Mouse (Mus musculus) forebrain, embryonic 14.5 days (tissue): ENCODE measurements around the gene Tpk1. TPM values are rescaled to one million over a fixed set of nuclear protein-coding genes. Genes with fewer than 3 reads are reported as not detected.
A peak's percentile ranks its signal among the peaks of the same experiment; 100 is the strongest.

Source experiments
- ATAC-seq: fragments of 200-750 bp; cut with Nextera tagmentation; 2 replicates; pipeline ENCODE4 v1.8.0; 2017; ENCODE audit warnings: mild to moderate bottlenecking, moderate library complexity
- DNase-seq: peaks from one replicate; pipeline ENCODE4 v3.0.0-alpha.2; 2015; ENCODE audit warnings: low spot score
- H3K27ac ChIP-seq: fragments of 300-500 bp; sonication (generic); 2 replicates; pipeline ENCODE4 v1.5.1; 2014; ENCODE audit warnings: low read depth, mild to moderate bottlenecking, control low read depth, low read length, moderate library complexity
- H3K27me3 ChIP-seq: fragments of 300-500 bp; sonication (generic); replicated peaks from 2 replicates; pipeline ENCODE4 v1.6.1; 2014; ENCODE audit warnings: low read length, control low read depth, mixed read lengths; ENCODE audit not compliant: control insufficient read depth, insufficient read depth
- H3K36me3 ChIP-seq: fragments of 300-500 bp; sonication (generic); 2 replicates; pipeline ENCODE4 v1.6.1; 2014; ENCODE audit warnings: low read length, control low read depth; ENCODE audit not compliant: control insufficient read depth, insufficient read depth
- H3K4me1 ChIP-seq: fragments of 300-500 bp; sonication (generic); 2 replicates; pipeline ENCODE4 v1.6.1; 2014; ENCODE audit warnings: antibody characterized with exemption, low read length, control low read depth; ENCODE audit not compliant: control insufficient read depth, insufficient read depth
- H3K4me2 ChIP-seq: fragments of 300-500 bp; sonication (generic); 2 replicates; pipeline ENCODE4 v1.6.1; 2014; ENCODE audit warnings: mild to moderate bottlenecking, control low read depth, low read length
- H3K4me3 ChIP-seq: fragments of 300-500 bp; sonication (generic); 2 replicates; pipeline ENCODE4 v1.5.1; 2014; ENCODE audit warnings: low read depth, low read length, control low read depth
- H3K9ac ChIP-seq: fragments of 300-500 bp; sonication (generic); 2 replicates; pipeline ENCODE4 v1.6.1; 2014; ENCODE audit warnings: mild to moderate bottlenecking, low read length, control low read depth, moderate library complexity
- H3K9me3 ChIP-seq: fragments of 300-500 bp; sonication (generic); replicated peaks from 2 replicates; pipeline ENCODE4 v1.6.1; 2016; ENCODE audit warnings: low read length, control low read depth, mixed read lengths; ENCODE audit not compliant: control insufficient read depth
- WGBS: fragments of 180-500 bp; shearing (Covaris S2); extraction: QIAGEN DNeasy Blood & Tissue Kit; methylation state at CpG from one replicate; pipeline ENCODE4 v1.1.7; 2014; 5-methylcytosine and 5-hydroxymethylcytosine counted together
- polyA plus RNA-seq: library from polyadenylated mRNA; unstranded; fragments of >200 nt; fragmentation: Nextera tagmentation; extraction: Ambion mirVana; gene quantifications from 2 replicates; pipeline ENCODE4 v1.2.1, GENCODE M21; 2014

Tpk1 gene
- polyA plus RNA-seq, 1 experiment from 2014 or later, result 5.5 TPM

GRCm38 (mm10) chr6:43333479-43333878 lies 332.6 kb downstream of the Tpk1 start:
- Histone ChIP-seq H3K27me3 (no peaks in the 10 kb centered on the region), H3K27ac (no peak overlapping the region), H3K9me3 (no peaks in the 10 kb centered on the region), H3K4me3 (no peak overlapping the region), H3K4me2 (no peak overlapping the region), H3K36me3 (no peaks in the 10 kb centered on the region), H3K4me1 (peaks cover 5% of the 10 kb centered on the region; the same call in 1 of the 2 replicates), H3K9ac (no peak overlapping the region)
- WGBS, result 34% methylated on average over 4 of the region's 4 CpGs
- ATAC-seq (peak; percentile 51; the same call in 1 of the 2 replicates), DNase-seq (peak; percentile 67)

DNA sequence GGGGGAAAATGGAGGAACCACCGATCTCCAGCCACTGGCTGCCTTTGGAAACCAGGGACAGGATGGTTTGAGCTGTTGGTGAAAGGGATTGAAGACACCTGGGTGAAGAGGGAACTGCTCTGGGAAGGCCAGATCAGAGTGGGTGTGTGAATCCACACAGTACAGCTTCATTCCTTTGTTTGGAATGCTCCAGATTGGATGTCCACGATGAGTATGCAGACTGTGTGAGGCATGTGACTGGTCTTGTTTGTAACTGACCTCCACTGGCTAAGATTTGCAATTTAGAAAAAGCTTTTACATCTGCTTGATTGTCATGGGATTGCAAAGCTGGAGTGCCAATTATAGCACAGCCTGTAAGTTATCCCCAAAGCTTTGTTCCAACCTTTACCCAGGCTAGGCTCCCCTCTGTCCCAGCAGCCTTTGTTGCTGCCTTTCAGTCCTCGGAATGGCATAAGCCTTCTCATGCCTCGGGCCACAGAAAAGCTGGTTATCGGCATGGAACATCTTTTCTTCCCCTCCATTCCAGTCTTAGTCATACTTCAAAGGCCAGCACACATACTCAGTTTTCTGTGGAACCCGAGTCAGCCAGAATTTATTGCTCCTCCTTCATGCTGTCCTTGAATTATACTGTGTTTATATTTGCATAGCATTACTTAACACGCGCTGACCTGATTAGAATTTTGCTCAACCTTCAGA lies 353.0 kb downstream of the Tpk1 start:
- H3K4me1 ChIP-seq, result no peaks in the 10 kb centered on the region
- H3K4me3 ChIP-seq, result no peak overlapping the region
- H3K36me3 ChIP-seq, result no peaks in the 10 kb centered on the region
- ATAC-seq, result peak; percentile 68; the same call in 1 of the 2 replicates
- H3K9me3 ChIP-seq, result no peaks in the 10 kb centered on the region
- no peaks in the 10 kb centered on the region for H3K27me3 ChIP-seq
- H3K9ac ChIP-seq, result no peak overlapping the region
- no peak overlapping the region for H3K4me2 ChIP-seq
- 36% methylated on average over 8 of the region's 8 CpGs for WGBS
- no peak overlapping the region for H3K27ac ChIP-seq
- peak; percentile 23 for DNase-seq

DNA sequence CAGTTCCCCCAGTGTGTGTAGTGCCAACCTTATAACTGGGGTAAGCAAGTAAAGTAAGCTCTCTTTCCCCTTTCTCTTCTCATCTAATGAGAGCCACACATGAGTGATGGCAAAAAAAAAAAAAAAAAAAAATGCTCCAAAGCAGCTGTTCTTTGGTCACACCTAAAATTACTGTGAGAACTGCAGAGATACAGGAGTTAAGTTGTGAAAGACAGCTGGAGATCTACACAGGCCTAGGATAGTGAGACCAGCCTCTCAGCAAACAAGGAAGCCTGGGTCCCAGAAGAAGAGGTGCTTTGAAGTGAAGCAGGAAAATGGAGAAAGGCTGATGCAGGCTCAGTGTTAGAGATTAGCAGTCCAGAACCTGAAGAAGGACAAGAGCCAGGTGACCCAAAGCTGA lies 353.5 kb downstream of the Tpk1 start:
- Histone ChIP-seq H3K9ac (no peak overlapping the region), H3K36me3 (no peaks in the 10 kb centered on the region), H3K27ac (no peak overlapping the region), H3K4me1 (no peaks in the 10 kb centered on the region), H3K4me2 (no peak overlapping the region), H3K27me3 (no peaks in the 10 kb centered on the region), H3K9me3 (no peaks in the 10 kb centered on the region), H3K4me3 (no peak overlapping the region)
- DNase-seq (no peak), ATAC-seq (no peak)

- Histone ChIP-seq H3K9me3 (no peaks in the 10 kb centered on the region), H3K27ac (no peak overlapping the region), H3K36me3 (no peaks in the 10 kb centered on the region), H3K4me2 (no peak overlapping the region), H3K27me3 (no peaks in the 10 kb centered on the region), H3K4me3 (no peak overlapping the region), H3K4me1 (no peaks in the 10 kb centered on the region), H3K9ac (no peak overlapping the region)
- WGBS, result 85% methylated on average over 6 of the region's 6 CpGs
- no peak for DNase-seq
- no peak for ATAC-seq
Observed at GRCm38 (mm10) chr6:43310071-43310470, 356.0 kb downstream of the Tpk1 start.

DNA sequence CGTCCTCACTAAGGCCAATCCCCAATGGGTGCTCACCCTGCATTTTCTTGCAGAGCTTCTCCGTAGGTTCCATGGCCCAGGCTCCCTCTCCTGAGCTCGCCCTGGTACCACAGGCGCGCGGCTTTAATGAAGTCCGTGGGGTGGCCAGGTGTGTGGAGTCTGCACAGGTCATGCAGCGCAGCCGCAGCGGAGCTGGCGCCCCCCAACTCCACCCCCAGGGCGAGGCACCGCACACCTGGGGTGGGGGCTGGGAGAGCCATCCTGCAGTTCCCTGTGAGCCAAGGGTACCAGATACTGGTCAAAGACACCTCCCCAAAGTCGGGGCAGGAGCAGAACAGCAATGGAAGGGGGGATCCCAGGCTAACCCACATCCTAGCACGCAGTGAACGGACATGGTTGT lies 356.6 kb downstream of the Tpk1 start, which contains the start of gene Nobox:
Gene Nobox, minus strand, starts transcription at position 101 of the 400 bp plus-strand sequence.
- Histone ChIP-seq H3K27me3 (no peaks in the 10 kb centered on the region), H3K36me3 (no peaks in the 10 kb centered on the region), H3K4me3 (no peak within 1 kb of the TSS), H3K27ac (no peak within 1 kb of the TSS), H3K4me1 (no peaks in the 10 kb centered on the region), H3K9me3 (no peaks in the 10 kb centered on the region), H3K4me2 (no peak within 1 kb of the TSS), H3K9ac (no peak within 1 kb of the TSS)
- 75% methylated on average over 16 of the region's 16 CpGs for WGBS
- ATAC-seq (no peak), DNase-seq (no peak)

- no peaks in the 10 kb centered on the region for H3K27me3 ChIP-seq
- no peak overlapping the region for H3K9ac ChIP-seq
- no peak overlapping the region for H3K27ac ChIP-seq
- H3K4me3 ChIP-seq, result no peak overlapping the region
- H3K4me2 ChIP-seq, result no peak overlapping the region
- no peaks in the 10 kb centered on the region for H3K4me1 ChIP-seq
- no peaks in the 10 kb centered on the region for H3K36me3 ChIP-seq
- H3K9me3 ChIP-seq, result no peaks in the 10 kb centered on the region
- 11% methylated on average over 2 of the region's 2 CpGs for WGBS
- DNase-seq, result peak; percentile 62
- ATAC-seq, result peak; percentile 64
Observed at GRCm38 (mm10) chr6:43297508-43297850, 368.6 kb downstream of the Tpk1 start.

GRCm38 (mm10) chr6:43296798-43297507 lies 369.1 kb downstream of the Tpk1 start:
- Histone ChIP-seq H3K4me1 (no peaks in the 10 kb centered on the region), H3K27me3 (no peaks in the 10 kb centered on the region), H3K9me3 (no peaks in the 10 kb centered on the region), H3K36me3 (no peaks in the 10 kb centered on the region), H3K27ac (no peak overlapping the region), H3K4me2 (no peak overlapping the region), H3K9ac (no peak overlapping the region), H3K4me3 (no peak overlapping the region)
- DNase-seq (peak; percentile 82), ATAC-seq (peak; percentile 75)
- WGBS, result 45% methylated on average over 7 of the region's 7 CpGs

DNA sequence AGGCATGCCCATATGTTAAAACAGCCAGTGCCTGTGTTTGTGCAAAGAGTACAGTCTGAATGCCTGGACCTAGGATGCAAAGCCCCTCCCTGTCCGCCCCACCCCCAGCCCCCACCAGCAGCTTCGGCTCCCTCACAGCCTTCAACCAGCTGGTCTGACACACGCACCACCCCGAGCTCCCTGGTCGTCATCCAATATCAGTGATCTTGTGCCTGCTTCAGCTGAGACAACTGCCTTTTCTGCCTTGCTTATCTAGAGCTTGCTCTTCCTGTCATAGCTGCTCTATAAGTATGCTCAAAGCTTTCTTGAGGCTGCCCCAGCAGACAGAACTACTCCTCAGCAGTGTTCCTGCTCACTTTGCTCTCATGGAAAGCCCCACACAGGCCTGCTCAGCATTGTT lies 370.2 kb downstream of the Tpk1 start:
- no peaks in the 10 kb centered on the region for H3K27me3 ChIP-seq
- WGBS, result 51% methylated on average over 5 of the region's 5 CpGs
- no peak overlapping the region for H3K4me3 ChIP-seq
- no peak overlapping the region for H3K4me2 ChIP-seq
- H3K36me3 ChIP-seq, result no peaks in the 10 kb centered on the region
- H3K9me3 ChIP-seq, result no peaks in the 10 kb centered on the region
- no peaks in the 10 kb centered on the region for H3K4me1 ChIP-seq
- H3K27ac ChIP-seq, result no peak overlapping the region
- ATAC-seq, result no peak
- peak; percentile 5 for DNase-seq
- H3K9ac ChIP-seq, result no peak overlapping the region
